Mouse (Mus musculus): ENCODE results near the gene Gtf2f1.

The Gtf2f1 gene

DNA sequence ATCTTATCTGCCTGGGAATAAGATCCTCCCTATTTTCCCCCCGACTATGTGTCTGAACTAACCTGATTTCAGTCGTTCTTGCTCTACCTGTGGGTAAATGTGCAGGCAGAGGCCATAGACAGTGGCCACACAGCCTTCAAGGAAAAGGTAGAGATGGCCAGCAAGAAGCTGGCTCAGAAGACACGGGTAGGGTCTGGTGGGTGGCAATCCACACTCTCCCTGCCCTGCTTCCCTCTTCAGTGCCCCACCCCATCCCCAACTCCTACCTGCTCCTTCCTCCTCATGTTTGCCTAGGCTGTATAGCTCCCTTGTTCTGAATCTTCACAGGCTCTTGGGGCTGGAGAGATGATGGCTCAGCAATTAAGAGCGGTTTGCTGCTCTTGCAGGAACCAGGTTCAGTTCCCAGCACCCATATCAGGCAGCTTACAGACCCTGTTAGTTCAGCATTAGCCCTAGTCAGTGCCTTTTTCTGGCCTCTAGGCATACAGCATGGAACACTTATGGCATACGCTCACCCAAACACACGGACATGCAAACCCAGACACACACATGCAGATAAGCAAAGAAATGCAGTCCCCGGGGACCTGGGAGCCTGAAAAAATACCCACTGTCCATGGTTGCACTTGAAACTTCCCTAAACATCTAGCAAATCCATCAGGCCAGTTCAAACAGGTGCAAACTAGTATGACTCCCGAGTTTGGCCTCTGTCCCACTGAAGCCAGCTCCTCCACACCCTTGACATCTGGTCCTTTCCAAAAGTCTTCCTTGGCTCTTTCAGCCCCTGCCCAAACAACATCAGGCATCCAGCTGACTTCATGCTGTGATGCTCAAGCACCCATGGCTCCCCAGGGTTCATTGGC is 34.3 kb downstream of the Gtf2f1 start:
- DNase-seq (ENCODE audit: extremely low spot score, low spot score), result no peak

DNA sequence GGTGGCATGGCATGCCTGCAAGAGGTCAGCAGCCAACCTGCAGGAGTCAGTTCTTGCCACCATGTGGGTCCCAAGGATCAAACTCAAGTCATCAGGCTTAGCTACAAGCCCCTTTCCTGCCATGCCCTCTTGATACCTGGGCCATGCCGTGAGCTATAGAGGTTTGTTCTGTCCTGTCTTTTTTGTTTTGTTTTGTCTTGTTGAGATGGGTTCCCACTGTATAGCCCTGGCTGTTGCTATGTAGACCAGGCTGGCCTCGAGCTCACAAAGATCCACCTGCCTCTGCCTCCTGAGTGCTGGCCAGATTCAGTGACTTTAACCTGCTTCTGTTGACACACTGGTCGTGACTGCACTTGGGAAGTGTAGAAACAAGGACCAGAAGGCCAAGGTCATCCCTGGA is 35.7 kb downstream of the Gtf2f1 start:
- no peak for DNase-seq (ENCODE audit: extremely low spot score, low spot score)

DNA sequence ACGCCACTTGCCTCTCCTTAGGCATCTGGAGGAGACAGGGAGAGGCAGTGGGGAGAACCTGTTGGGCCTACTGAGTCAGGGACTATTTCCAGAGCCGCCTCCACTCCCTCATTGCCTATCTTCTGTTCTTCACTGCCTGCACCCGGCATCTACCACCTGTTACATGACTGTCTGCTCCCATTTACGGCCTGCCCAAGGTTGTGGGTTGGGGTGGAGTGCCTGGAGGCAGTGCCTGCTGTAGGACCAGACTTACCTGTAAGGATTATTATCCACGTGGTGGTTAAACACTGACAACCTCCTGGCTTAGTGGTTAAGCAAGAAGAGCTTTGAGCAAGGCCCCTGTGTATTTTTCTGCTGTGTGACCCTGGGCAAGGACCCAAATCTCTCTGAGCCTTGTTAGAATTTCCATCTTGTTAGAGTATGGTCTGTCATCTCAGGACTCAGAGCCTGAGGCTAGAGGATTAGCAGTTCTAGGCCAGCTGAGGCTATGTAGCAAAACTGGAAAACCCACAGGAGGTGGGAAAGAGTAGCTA is 36.3 kb downstream of the Gtf2f1 start:
- no peak for DNase-seq (ENCODE audit: extremely low spot score, low spot score)

DNA sequence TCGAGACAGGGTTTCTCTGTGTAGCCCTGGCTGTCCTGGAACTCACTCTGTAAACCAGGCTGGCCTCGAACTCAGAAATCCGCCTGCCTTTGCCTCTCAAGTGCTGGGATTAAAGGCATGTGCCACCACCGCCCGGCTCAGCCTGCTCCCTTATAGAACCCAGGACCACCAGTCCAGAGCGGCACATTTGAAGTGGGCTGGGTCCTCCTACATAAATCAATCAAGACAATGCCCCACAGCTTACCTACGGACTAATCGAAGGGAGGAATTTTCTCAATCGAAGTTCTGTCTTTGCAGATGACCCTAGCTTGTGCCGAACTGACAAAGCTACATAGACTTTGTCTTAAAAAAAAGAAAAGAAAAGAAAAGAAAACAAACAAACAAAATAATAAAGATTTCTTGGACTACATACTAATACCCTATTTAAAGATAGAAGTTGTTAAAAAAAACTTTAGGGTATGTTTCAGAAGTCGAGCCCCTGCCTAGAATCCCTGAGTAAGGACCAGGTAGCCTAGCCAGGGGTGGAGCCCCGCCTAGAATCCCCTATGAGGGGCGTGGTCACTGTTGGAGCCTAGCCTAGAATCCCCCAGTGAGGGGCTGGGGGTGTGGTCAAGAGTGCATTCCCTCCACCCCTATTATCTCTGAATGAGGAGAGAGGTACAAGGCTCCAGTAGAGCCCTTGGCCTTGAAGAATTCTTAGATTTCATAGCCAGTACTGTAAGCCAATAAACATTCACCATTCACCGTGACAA is 37.0 kb downstream of the Gtf2f1 start:
- no peak for DNase-seq (ENCODE audit: extremely low spot score, low spot score)

DNA sequence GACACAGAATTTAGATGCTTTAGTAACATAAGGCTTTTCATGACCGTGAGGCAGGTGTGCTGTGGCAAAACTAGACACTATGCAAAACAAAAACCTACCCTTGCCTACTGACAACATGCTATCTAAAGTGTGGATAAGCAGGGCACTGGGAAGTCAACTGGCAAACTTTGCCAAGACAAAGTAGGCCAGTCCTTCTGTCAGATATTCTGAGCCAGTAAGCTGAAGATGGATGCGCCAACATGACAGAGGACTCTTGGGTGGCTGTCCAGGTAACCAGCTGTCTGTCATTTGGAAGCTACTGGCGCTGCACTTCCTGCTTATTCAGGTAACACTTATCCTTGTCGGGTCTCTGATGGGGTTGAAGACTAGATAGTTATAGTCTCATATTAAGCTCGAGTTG is 41.0 kb downstream of the Gtf2f1 start:
- no peak for DNase-seq (ENCODE audit: extremely low spot score, low spot score)

DNA sequence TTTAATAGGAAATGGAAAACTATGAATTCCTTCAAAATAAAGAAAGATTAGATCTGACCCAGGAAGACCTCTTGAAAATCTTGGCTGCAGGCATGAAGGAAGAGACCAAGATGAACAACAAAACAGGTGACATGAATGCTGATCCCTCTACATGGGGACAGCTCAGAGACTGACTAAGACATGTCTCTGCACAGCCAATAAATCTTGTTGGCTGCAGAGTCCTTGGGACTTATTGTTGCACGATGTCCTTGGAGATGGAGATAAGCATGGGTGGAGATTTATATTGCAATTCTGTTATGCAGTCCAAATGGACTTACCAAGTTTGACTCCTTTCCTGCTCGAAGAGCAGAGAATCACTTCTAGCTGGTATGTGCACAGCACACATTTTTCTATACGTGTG is 41.8 kb downstream of the Gtf2f1 start:
- DNase-seq (ENCODE audit: extremely low spot score, low spot score), result no peak

DNA sequence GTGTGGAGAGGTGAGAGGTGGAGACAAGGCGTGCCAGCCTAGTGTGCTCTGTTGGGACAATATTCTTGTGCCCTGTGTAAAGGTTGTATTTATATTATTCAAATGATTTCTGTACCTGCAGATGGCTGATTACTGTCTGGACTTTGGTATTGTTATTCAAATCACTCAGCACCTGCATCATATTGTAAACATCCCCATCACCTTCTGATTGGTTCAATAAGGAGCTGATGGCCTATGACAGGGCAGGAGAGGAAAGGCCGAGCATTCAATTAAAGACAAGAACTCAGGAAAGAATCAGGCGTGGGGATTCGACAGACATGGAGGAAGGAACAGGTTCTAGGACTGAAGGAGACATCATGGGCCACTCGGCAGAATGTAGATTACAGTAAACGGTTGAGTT is 47.4 kb downstream of the Gtf2f1 start:
- no peak for DNase-seq (ENCODE audit: extremely low spot score, low spot score)

DNA sequence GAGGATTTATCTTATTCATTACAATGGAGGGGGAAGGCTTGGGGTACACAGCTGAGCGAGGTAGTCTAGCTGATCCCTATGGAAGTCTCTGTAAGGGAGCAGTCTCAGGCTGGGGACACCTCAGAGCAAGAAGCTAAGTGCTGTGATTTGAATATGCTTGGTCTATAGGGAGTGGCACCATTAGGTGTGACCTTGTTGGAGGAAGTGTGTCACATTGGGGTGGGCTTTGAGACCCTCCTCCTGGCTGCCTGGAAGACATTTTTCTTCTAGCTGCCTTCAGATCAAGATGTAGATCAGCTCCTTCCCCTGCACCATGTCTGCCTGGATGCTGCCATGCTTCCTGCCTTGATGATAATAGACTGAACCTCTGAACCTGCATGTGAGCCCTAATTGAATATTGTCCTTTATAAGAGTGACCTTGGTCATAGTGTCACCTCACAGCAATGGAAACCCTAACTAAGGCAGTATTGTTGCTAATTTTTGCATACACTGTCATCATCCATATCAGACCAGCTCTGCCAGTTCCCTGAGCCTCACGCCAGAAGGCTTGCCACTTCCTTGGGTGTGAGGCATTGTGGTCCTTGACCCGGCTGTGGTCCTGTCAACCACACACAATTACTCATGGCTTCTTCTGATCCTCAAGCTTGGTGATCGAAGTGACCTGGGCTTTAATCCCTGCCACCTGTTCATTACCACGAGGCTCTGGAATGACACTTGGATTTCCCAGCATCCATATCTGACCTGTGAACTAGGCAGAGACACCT is 48.3 kb downstream of the Gtf2f1 start:
- DNase-seq (ENCODE audit: extremely low spot score, low spot score), result no peak

DNA sequence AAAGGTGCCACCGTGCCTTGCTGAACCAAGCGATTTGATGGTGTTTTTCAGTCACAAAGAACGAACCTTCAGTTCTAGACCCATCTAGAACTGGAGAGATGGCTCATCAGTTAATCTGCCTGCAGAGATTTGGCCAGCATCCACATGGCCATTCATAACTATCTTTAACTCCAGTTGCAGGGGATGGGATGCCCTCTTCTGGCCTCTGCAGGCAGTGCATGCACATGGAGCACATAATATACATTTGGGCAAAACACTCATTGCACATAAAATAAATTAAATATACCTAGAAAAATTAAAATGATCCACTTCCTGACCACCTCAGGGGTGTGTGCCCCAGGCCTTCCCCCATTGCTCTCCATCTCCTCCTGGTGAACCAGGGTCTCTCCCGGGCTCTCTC is 49.2 kb downstream of the Gtf2f1 start:
- DNase-seq (ENCODE audit: extremely low spot score, low spot score), result no peak

DNA sequence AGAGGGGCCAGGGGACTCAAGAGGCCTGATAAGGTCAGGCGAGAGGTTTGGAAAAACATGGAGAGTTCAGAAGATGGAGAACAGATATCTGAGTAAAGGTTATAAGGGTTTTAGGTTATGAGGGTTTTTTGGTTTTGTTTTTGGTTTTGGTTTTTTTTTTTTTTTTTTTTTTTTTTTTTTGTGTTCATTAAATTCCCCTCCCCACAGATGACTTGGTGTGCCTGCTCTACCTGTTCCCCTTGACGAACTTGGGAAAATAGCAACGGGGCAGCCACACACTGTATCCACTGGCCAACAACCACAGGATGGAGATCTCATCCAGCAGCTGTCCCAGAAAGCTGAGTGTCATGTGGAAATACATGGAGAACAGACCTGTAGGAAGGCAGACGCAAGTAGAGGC is 52.4 kb downstream of the Gtf2f1 start:
- DNase-seq (ENCODE audit: extremely low spot score, low spot score), result no peak

DNA sequence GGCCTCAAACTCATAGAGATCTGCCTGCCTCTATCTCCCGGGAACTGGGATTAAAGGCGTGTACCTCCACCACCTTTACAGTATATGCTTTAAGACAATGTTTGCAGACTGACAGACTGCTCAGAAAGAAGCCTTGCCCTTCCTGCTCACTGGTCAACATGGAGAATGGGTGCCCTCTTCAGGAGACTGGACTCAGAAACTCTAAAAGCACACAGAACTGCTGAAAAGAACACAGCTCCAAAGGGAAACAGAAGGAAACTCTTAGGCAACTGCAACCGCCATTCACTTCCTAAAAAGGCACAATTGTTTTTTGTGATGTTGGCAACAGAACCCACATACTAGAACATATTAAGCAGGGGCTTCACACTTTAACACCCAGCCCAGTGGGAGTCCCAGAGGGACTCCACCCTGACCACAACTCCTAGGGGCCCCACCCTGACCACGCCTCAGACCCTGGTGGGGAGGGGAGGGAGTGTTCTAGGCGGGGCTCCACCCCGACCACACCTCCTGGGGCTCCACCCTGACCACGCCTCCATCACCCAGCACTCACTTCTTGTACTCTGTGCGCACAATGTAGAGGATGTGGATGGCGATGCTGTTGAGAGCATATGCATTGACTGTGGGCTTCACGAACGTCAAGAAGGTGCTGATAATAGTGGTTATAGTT is 53.2 kb downstream of the Gtf2f1 start:
- no peak for DNase-seq (ENCODE audit: extremely low spot score, low spot score)

DNA sequence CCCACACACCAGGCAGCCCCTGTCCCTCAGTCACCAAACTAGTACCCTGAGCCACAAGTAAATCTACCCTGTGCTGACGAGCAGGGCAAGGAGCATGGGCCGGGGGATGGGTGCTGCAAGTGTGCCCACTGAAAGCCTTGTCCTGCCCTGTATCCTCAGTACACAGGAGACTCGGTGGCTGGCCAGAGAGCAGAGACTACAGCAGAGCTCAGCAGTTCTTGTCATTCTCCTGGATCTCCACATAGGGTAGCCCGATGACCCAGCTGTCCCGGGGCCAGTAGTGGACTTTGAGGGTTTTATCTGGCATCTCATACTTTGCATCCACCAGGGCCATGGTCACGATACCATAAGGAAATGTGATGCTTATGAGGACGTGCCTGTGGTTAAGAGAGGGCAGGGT is 56.2 kb downstream of the Gtf2f1 start:
- DNase-seq (ENCODE audit: extremely low spot score, low spot score), result no peak

Measured in neural tube, embryonic 10.5 days (tissue).